Mouse (Mus musculus) T-cell, adult 2 months (primary cell): ENCODE measurements around the gene Hapln2.

Experiments used
- DNase-seq: peaks from one replicate; pipeline ENCODE4 v3.0.0; 2022; ENCODE audit warnings: low spot score

The Hapln2 gene

DNA sequence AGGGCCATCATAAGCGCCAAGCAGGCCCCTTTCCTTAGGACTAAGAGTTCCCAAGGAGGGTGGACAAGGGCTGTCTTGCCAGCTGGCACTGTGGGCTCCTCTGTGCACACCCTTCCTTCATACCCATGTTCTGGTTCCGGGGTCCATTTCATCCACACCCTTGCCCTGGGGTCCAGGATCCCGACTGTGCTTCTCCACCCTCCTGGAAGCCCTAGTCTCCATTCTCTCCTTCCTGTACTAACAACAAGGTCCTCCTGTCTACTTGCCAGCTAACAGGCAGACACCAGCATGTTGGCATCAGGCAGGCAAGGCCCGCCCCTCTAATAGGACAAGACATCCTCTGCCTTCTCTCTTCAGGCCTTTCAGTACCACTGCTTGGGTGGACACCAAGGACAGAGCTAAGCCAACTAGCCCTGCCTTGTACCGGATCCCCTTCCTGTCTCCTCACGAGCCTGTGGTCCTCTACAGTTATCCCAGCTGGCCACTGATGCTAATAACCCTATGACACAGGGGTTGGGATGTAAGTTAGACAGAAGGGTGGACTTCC, 46.1 kb downstream of the Hapln2 start:
- DNase-seq: no peak

DNA sequence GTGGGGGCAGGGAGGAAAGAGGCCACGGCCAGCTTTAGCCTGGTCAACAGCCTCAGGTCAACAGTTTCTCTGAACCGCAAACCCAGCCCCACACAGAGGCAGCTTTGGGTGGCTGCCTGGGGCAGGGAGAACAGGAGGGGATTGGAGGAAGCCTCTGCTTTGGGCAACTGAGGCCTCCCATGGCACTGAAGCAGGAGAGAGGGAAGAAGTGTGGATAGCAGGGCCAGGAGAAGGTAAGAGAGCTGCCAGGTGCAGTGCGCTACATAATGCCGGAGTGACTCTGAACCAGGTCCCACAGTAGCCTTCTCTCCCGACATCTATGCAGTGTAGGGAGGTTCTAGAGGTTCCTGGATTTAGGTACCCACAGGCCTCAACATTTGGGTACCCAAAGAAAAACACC, 46.7 kb downstream of the Hapln2 start:
- DNase-seq: no peak

GRCm38 (mm10) chr3:87980085-87980484, 47.3 kb downstream of the Hapln2 start:
- no peak for DNase-seq

GRCm38 (mm10) chr3:87979493-87979892, 47.9 kb downstream of the Hapln2 start:
- DNase-seq: no peak

DNA sequence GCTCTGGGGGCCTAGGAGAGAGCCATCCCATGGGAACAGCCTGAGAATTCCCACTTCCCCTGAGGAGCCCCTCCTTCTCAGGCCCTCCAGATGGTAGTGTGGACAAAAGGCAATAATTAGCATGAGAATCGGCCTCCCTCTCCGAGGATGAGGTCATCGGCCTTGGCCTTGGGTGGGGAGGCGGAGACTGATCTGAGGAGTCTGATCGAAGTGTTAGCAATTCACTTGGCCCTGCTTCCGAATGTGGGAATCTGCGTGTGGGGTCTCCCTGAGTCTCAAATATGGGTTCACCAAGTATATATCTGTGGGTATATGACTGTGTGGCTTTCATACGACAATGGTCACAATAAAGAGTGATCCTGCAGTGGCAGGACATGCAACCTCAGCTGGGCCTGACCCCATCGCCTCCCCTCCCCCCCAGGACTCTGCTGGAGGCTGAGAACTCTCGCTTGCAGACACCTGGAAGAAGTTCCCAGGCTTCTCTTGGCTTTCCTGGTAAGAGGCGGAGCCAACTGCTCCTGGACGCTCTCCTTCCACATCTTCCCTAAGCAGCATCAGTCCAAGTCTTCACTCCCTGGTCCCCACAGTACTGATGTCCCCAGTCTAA, 52.9 kb downstream of the Hapln2 start:
- DNase-seq: no peak

DNA sequence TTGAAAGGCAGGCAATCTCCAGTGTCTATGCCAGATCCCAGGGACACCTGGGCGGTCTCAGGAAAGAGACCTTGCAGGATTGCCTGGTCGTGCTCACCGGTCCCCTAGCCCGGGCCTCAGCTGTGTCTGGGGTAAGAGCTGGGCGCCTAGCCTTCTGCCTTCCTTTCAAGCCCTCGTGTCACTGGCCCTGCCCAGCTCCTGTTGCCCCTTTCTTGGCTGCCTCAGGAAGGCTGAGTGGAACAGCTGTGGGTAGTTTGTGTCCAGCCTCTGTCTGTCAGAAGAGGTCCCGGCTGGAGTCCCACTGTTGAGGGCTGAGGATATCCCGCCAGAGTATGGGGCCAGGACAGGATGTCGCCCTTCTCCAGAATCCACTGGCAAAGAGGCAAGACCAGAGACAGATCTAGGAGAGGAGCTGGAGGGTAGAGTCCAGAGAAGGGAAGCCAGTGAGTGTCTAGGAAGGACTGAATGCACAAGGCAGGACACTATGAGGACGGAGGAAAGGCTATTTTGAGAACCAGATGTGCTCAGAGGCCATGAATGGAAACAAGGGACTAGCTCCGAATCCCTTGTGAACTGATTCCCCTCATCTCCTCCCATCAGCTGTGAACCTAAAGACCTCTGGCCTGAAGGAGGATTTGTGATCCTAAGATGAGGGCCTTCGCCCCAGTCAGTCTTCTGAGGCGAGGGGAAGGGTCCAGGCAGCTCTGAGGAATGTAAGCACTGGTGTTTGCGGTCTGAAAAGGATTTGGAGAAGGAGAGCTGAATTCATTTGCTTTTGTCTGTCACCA, 53.6 kb downstream of the Hapln2 start:
- DNase-seq: no peak

GRCm38 (mm10) chr3:87972776-87973175, 54.6 kb downstream of the Hapln2 start:
- no peak for DNase-seq

DNA sequence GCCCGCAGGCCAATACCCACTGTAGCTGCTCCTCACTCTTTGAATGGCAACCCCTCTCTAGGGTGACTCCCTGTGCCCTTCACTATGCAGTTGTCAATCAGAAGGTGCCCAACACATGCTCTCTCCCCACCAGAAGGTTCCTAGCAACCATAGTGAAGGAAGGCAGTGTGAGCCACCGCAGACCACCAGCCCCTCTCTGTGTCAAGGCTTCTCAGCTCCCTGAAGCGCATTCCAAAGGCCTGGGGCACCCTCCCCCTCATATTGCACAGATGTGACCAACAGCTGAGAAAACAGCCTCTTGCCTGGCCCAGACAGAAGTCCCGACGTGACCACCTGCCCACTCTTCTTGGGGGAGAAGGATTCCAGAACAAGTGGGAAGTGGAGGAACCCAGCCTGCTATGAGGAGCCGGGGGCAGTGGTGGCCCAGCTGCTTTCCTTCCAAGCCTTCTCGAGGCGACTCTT, 55.1 kb downstream of the Hapln2 start:
- no peak for DNase-seq
